Comparison of ENCODE assay signal across 21 mouse cellular contexts in the genomic region with DNA sequence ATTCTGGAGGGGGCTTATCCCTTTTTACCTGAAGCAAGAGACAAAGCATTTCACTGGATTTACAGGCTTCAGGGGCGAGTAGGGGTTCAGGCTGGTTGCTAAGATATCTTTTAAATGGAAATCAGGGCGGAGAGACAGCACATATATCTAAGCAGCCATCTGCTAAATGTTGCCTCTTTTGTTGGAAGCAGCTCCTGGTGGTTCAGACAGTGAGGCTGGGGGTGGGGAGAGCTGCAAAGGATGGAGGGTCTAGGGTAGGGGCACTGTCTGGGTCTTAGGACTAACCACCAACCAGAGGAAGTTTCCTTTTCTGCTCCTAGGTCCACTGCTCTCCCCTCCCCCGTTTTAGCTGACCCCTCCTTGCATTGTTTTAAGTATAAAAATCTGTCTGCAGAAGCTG.
DNase-seq lines count a peak whose midpoint lies in the region; ATAC-seq and TF ChIP-seq lines count a peak whose summit lies in the region.
"Had no signal": no experiment of that assay in that cellular context is flagged by ENCODE, and none has a peak within 500 bp of the region (broad histone marks: within the 10 kb centered on the region; RNA-seq: fewer than 3 reads in every experiment).

No protein-coding gene starts in this region.

- intact Hi-C loops in left cerebral cortex, postnatal 25 days (cut with DNase I), result no loop called here

- peaks cover 10% of the 10 kb centered on the region for H3K4me1 ChIP-seq in forebrain, embryonic 15.5 days
- no peaks in the 10 kb centered on the region for H3K4me1 ChIP-seq in forebrain, embryonic 11.5 days (replicated peaks; ENCODE audit: control insufficient read depth, insufficient read depth, low read length)
- H3K4me1 ChIP-seq in midbrain, postnatal 0 days (ENCODE audit: insufficient read depth, low read length), result peaks cover 7% of the 10 kb centered on the region
- H3K4me1 ChIP-seq in heart, embryonic 12.5 days (replicated peaks), result no peaks in the 10 kb centered on the region
- no peaks in the 10 kb centered on the region for H3K4me1 ChIP-seq in intestine, embryonic 15.5 days (replicated peaks)
- H3K4me1 ChIP-seq: embryonic facial prominence, embryonic 15.5 days; limb, embryonic 10.5 days; liver, embryonic 13.5 days had no signal

- no peak overlapping the region for H3K4me3 ChIP-seq in forebrain, embryonic 15.5 days
- H3K4me3 ChIP-seq in forebrain, embryonic 11.5 days (ENCODE audit: low read depth, low read length), result no peak overlapping the region
- no peak overlapping the region for H3K4me3 ChIP-seq in midbrain, postnatal 0 days (ENCODE audit: low read depth, low read length)
- no peak overlapping the region for H3K4me3 ChIP-seq in heart, embryonic 12.5 days
- H3K4me3 ChIP-seq in intestine, embryonic 15.5 days (replicated peaks), result no peak overlapping the region
- H3K4me3 ChIP-seq: embryonic facial prominence, embryonic 15.5 days; limb, embryonic 10.5 days; liver, embryonic 13.5 days; midbrain, embryonic 12.5 days had no signal

- DNase-seq in forebrain, embryonic 11.5 days (ENCODE audit: low spot score), result no peak
- DNase-seq in left cerebral cortex, postnatal 25 days (ENCODE audit: low spot score in 2 of 2), result peak; percentile 36 to 56
- no peak for DNase-seq in left cerebral cortex, adult 8-10 months (ENCODE audit: low spot score in 2 of 2)
- DNase-seq in frontal cortex, postnatal 36 days (ENCODE audit: low spot score in 2 of 2), result peak; percentile 24
- DNase-seq in midbrain, postnatal 0 days (ENCODE audit: low spot score), result no peak
- DNase-seq: adrenal gland, postnatal 36 days; B cell, adult 2 months; cerebellum, postnatal 25 days; heart, adult 11 months; heart, postnatal 10 days; kidney, adult 18-20 months; kidney, postnatal 4 days; liver, embryonic 13.5 days; lung, postnatal 10 days had no signal

- H3K27me3 ChIP-seq in forebrain, embryonic 15.5 days, result no peaks in the 10 kb centered on the region
- H3K27me3 ChIP-seq in forebrain, embryonic 11.5 days (ENCODE audit: control insufficient read depth, insufficient read depth, low read length), result no peaks in the 10 kb centered on the region
- H3K27me3 ChIP-seq in midbrain, postnatal 0 days (ENCODE audit: insufficient read depth, low read length), result no peaks in the 10 kb centered on the region
- H3K27me3 ChIP-seq in heart, embryonic 12.5 days (replicated peaks), result peaks cover 96% of the 10 kb centered on the region
- H3K27me3 ChIP-seq in intestine, embryonic 15.5 days (replicated peaks), result no peaks in the 10 kb centered on the region
- H3K27me3 ChIP-seq: embryonic facial prominence, embryonic 15.5 days; liver, embryonic 13.5 days; midbrain, embryonic 12.5 days had no signal

- H3K9me3 ChIP-seq in forebrain, embryonic 15.5 days, result no peaks in the 10 kb centered on the region
- H3K9me3 ChIP-seq in forebrain, embryonic 11.5 days (ENCODE audit: control insufficient read depth, low read length), result no peaks in the 10 kb centered on the region
- no peaks in the 10 kb centered on the region for H3K9me3 ChIP-seq in midbrain, postnatal 0 days (ENCODE audit: low read length)
- H3K9me3 ChIP-seq in heart, embryonic 12.5 days (replicated peaks), result no peaks in the 10 kb centered on the region
- no peaks in the 10 kb centered on the region for H3K9me3 ChIP-seq in intestine, embryonic 15.5 days
- H3K9me3 ChIP-seq: embryonic facial prominence, embryonic 15.5 days; limb, embryonic 10.5 days; liver, embryonic 13.5 days; midbrain, embryonic 12.5 days had no signal

- 27% methylated on average over 3 of the region's 3 CpGs for WGBS in forebrain, embryonic 15.5 days
- WGBS in forebrain, embryonic 11.5 days, result 45% methylated on average over 3 of the region's 3 CpGs
- 39% methylated on average over 3 of the region's 3 CpGs for WGBS in midbrain, postnatal 0 days
- 36% methylated on average over 3 of the region's 3 CpGs for WGBS in heart, embryonic 12.5 days
- WGBS in intestine, embryonic 15.5 days, result 44% methylated on average over 3 of the region's 3 CpGs

- no peak overlapping the region for H3K4me2 ChIP-seq in forebrain, embryonic 15.5 days (replicated peaks)
- no peak overlapping the region for H3K4me2 ChIP-seq in forebrain, embryonic 11.5 days (ENCODE audit: low read depth, low read length, severe bottlenecking)
- no peak overlapping the region for H3K4me2 ChIP-seq in midbrain, postnatal 0 days (ENCODE audit: low read depth, low read length, poor library complexity, severe bottlenecking)
- no peak overlapping the region for H3K4me2 ChIP-seq in heart, embryonic 12.5 days
- no peak overlapping the region for H3K4me2 ChIP-seq in intestine, embryonic 15.5 days (replicated peaks)
- H3K4me2 ChIP-seq: embryonic facial prominence, embryonic 15.5 days; liver, embryonic 13.5 days; midbrain, embryonic 12.5 days had no signal

- peak; percentile 64 for ATAC-seq in forebrain, embryonic 15.5 days (replicated peaks)
- ATAC-seq in forebrain, embryonic 11.5 days (replicated peaks; ENCODE audit: low FRiP score), result no peak
- ATAC-seq in midbrain, postnatal 0 days (ENCODE audit: low FRiP score), result no peak
- no peak for ATAC-seq in heart, embryonic 12.5 days (ENCODE audit: insufficient number of reproducible peaks, low FRiP score)
- ATAC-seq in intestine, embryonic 15.5 days, result no peak

- H3K27ac ChIP-seq in forebrain, embryonic 15.5 days (replicated peaks), result peak overlapping the region; percentile 46
- H3K27ac ChIP-seq in forebrain, embryonic 11.5 days (ENCODE audit: low read depth, low read length), result no peak overlapping the region
- H3K27ac ChIP-seq in midbrain, postnatal 0 days (ENCODE audit: low read depth, low read length), result peak overlapping the region; percentile 18; the same call in 1 of the 2 replicates
- H3K27ac ChIP-seq in heart, embryonic 12.5 days (ENCODE audit: poor library complexity, severe bottlenecking), result no peak overlapping the region
- no peak overlapping the region for H3K27ac ChIP-seq in intestine, embryonic 15.5 days
- H3K27ac ChIP-seq: embryonic facial prominence, embryonic 15.5 days; limb, embryonic 10.5 days; liver, embryonic 13.5 days; midbrain, embryonic 12.5 days had no signal

- H3K36me3 ChIP-seq in forebrain, embryonic 15.5 days, result no peaks in the 10 kb centered on the region
- H3K36me3 ChIP-seq in forebrain, embryonic 11.5 days (ENCODE audit: control insufficient read depth, insufficient read depth, low read length), result no peaks in the 10 kb centered on the region
- no peaks in the 10 kb centered on the region for H3K36me3 ChIP-seq in midbrain, postnatal 0 days (ENCODE audit: insufficient read depth, low read length)
- H3K36me3 ChIP-seq in heart, embryonic 12.5 days, result no peaks in the 10 kb centered on the region
- no peaks in the 10 kb centered on the region for H3K36me3 ChIP-seq in intestine, embryonic 15.5 days
- H3K36me3 ChIP-seq: embryonic facial prominence, embryonic 15.5 days; G1E; limb, embryonic 10.5 days; liver, embryonic 13.5 days; midbrain, embryonic 12.5 days had no signal

- H3K9ac ChIP-seq in forebrain, embryonic 15.5 days (replicated peaks), result no peak overlapping the region
- H3K9ac ChIP-seq in forebrain, embryonic 11.5 days (ENCODE audit: low read length), result no peak overlapping the region
- H3K9ac ChIP-seq in midbrain, postnatal 0 days (replicated peaks; ENCODE audit: low read length, poor library complexity, severe bottlenecking), result no peak overlapping the region
- H3K9ac ChIP-seq in heart, embryonic 12.5 days, result no peak overlapping the region
- H3K9ac ChIP-seq in intestine, embryonic 15.5 days, result no peak overlapping the region
- H3K9ac ChIP-seq: embryonic facial prominence, embryonic 15.5 days; liver, embryonic 13.5 days; midbrain, embryonic 12.5 days had no signal

- TF ChIP-seq CTCF in midbrain, postnatal 0 days (IDR thresholded peaks at IDR 0.05), result no peak

Comparison
In these comparisons a context has a peak if more than half of its experiments do, and no peak if none do; other contexts are left out.
1. H3K27ac ChIP-seq: peak in forebrain, embryonic 15.5 days (single experiment) and midbrain, postnatal 0 days (single experiment); none in forebrain, embryonic 11.5 days (single experiment), heart, embryonic 12.5 days (single experiment) and intestine, embryonic 15.5 days (single experiment).
2. DNase-seq: peak in left cerebral cortex, postnatal 25 days (2 of 2) and frontal cortex, postnatal 36 days (2 of 2); none in forebrain, embryonic 11.5 days (single experiment), left cerebral cortex, adult 8-10 months (0 of 2) and midbrain, postnatal 0 days (single experiment).